Mouse (Mus musculus): ENCODE data around the gene Id3.

Gene Id3

GRCm38 (mm10) chr4:136180408-136181330 is 37.4 kb downstream of the Id3 start:
- Histone ChIP-seq H3K9me3 (ENCODE audit: low read length) (no peaks in the 10 kb centered on the region), H3K4me1 (replicated peaks; ENCODE audit: low read depth, low read length) (peaks cover 68% of the 10 kb centered on the region), H3K4me3 (replicated peaks; ENCODE audit: low read length) (peak overlapping the region; percentile 84), H3K36me3 (ENCODE audit: insufficient read depth, low read length) (peaks cover 50% of the 10 kb centered on the region), H3K27me3 (ENCODE audit: insufficient read depth, low read length) (no peaks in the 10 kb centered on the region)
- TF ChIP-seq CTCF (conservative IDR thresholded peaks at IDR 0.05; ENCODE audit: low read length) (no peak), POU5F1 (IDR thresholded peaks at IDR 0.05; ENCODE audit: borderline replicate concordance, low read length) (no peak), NANOG (IDR thresholded peaks at IDR 0.05; ENCODE audit: borderline replicate concordance, low read length) (no peak)

- H3K4me1 ChIP-seq (replicated peaks; ENCODE audit: low read depth, low read length), result peaks cover 61% of the 10 kb centered on the region
- H3K4me3 ChIP-seq (replicated peaks; ENCODE audit: low read length), result peak overlapping the region; percentile 84
- peak; percentile 16; the same call in 1 of the 2 replicates for TF ChIP-seq CTCF (conservative IDR thresholded peaks at IDR 0.05; ENCODE audit: low read length)
- no peak for TF ChIP-seq POU5F1 (IDR thresholded peaks at IDR 0.05; ENCODE audit: borderline replicate concordance, low read length)
- peaks cover 54% of the 10 kb centered on the region for H3K36me3 ChIP-seq (ENCODE audit: insufficient read depth, low read length)
- H3K9me3 ChIP-seq (ENCODE audit: low read length), result no peaks in the 10 kb centered on the region
- H3K27me3 ChIP-seq (ENCODE audit: insufficient read depth, low read length), result no peaks in the 10 kb centered on the region
Measured at GRCm38 (mm10) chr4:136181367-136181766, 38.1 kb downstream of the Id3 start.

GRCm38 (mm10) chr4:136185375-136185774 is 42.1 kb downstream of the Id3 start:
- peaks cover 82% of the 10 kb centered on the region for H3K36me3 ChIP-seq (ENCODE audit: insufficient read depth, low read length)
- TF ChIP-seq CTCF (conservative IDR thresholded peaks at IDR 0.05; ENCODE audit: low read length), result no peak
- TF ChIP-seq NANOG (IDR thresholded peaks at IDR 0.05; ENCODE audit: borderline replicate concordance, low read length), result no peak
- no peak for TF ChIP-seq POU5F1 (IDR thresholded peaks at IDR 0.05; ENCODE audit: borderline replicate concordance, low read length)

GRCm38 (mm10) chr4:136186315-136186714 is 43.0 kb downstream of the Id3 start:
- no peak for TF ChIP-seq NANOG (IDR thresholded peaks at IDR 0.05; ENCODE audit: borderline replicate concordance, low read length)
- no peak for TF ChIP-seq CTCF (conservative IDR thresholded peaks at IDR 0.05; ENCODE audit: low read length)
- no peak for TF ChIP-seq POU5F1 (IDR thresholded peaks at IDR 0.05; ENCODE audit: borderline replicate concordance, low read length)
- Histone ChIP-seq H3K4me1 (replicated peaks; ENCODE audit: low read depth, low read length) (peaks cover 38% of the 10 kb centered on the region), H3K36me3 (ENCODE audit: insufficient read depth, low read length) (peaks cover 92% of the 10 kb centered on the region), H3K27me3 (ENCODE audit: insufficient read depth, low read length) (no peaks in the 10 kb centered on the region), H3K9me3 (ENCODE audit: low read length) (no peaks in the 10 kb centered on the region), H3K4me3 (replicated peaks; ENCODE audit: low read length) (no peak overlapping the region)

More at GRCm38 (mm10) chr4:136185375-136185774, 42.1 kb downstream of the Id3 start:
- H3K9me3 ChIP-seq (ENCODE audit: low read length), result no peaks in the 10 kb centered on the region
- peaks cover 46% of the 10 kb centered on the region for H3K4me1 ChIP-seq (replicated peaks; ENCODE audit: low read depth, low read length)
- no peaks in the 10 kb centered on the region for H3K27me3 ChIP-seq (ENCODE audit: insufficient read depth, low read length)
- H3K4me3 ChIP-seq (replicated peaks; ENCODE audit: low read length), result no peak overlapping the region

- H3K4me3 ChIP-seq (replicated peaks; ENCODE audit: low read length), result no peak overlapping the region
- TF ChIP-seq CTCF (conservative IDR thresholded peaks at IDR 0.05; ENCODE audit: low read length), result no peak
- no peak for TF ChIP-seq NANOG (IDR thresholded peaks at IDR 0.05; ENCODE audit: borderline replicate concordance, low read length)
- H3K4me1 ChIP-seq (replicated peaks; ENCODE audit: low read depth, low read length), result peaks cover 39% of the 10 kb centered on the region
- H3K36me3 ChIP-seq (ENCODE audit: insufficient read depth, low read length), result peaks cover 97% of the 10 kb centered on the region
- H3K9me3 ChIP-seq (ENCODE audit: low read length), result no peaks in the 10 kb centered on the region
- no peaks in the 10 kb centered on the region for H3K27me3 ChIP-seq (ENCODE audit: insufficient read depth, low read length)
Measured at GRCm38 (mm10) chr4:136186739-136187472, 43.6 kb downstream of the Id3 start.

- TF ChIP-seq NANOG (IDR thresholded peaks at IDR 0.05; ENCODE audit: borderline replicate concordance, low read length), result no peak
- TF ChIP-seq POU5F1 (IDR thresholded peaks at IDR 0.05; ENCODE audit: borderline replicate concordance, low read length), result no peak
- TF ChIP-seq CTCF (conservative IDR thresholded peaks at IDR 0.05; ENCODE audit: low read length), result peak; percentile 40
- no peaks in the 10 kb centered on the region for H3K27me3 ChIP-seq (ENCODE audit: insufficient read depth, low read length)
- H3K4me1 ChIP-seq (replicated peaks; ENCODE audit: low read depth, low read length), result peaks cover 54% of the 10 kb centered on the region
- H3K4me3 ChIP-seq (replicated peaks; ENCODE audit: low read length), result no peak overlapping the region
- no peaks in the 10 kb centered on the region for H3K9me3 ChIP-seq (ENCODE audit: low read length)
- H3K36me3 ChIP-seq (ENCODE audit: insufficient read depth, low read length), result peaks cover 96% of the 10 kb centered on the region
Measured at GRCm38 (mm10) chr4:136188973-136189737, 45.9 kb downstream of the Id3 start.

- H3K4me1 ChIP-seq (replicated peaks; ENCODE audit: low read depth, low read length), result peaks cover 56% of the 10 kb centered on the region
- H3K4me3 ChIP-seq (replicated peaks; ENCODE audit: low read length), result no peak overlapping the region
- TF ChIP-seq CTCF (conservative IDR thresholded peaks at IDR 0.05; ENCODE audit: low read length), result no peak
- TF ChIP-seq POU5F1 (IDR thresholded peaks at IDR 0.05; ENCODE audit: borderline replicate concordance, low read length), result no peak
- H3K36me3 ChIP-seq (ENCODE audit: insufficient read depth, low read length), result peaks cover 95% of the 10 kb centered on the region
- H3K9me3 ChIP-seq (ENCODE audit: low read length), result no peaks in the 10 kb centered on the region
- no peaks in the 10 kb centered on the region for H3K27me3 ChIP-seq (ENCODE audit: insufficient read depth, low read length)
Measured at GRCm38 (mm10) chr4:136189912-136190311, 46.6 kb downstream of the Id3 start.

GRCm38 (mm10) chr4:136193571-136193970 is 50.3 kb downstream of the Id3 start:
- TF ChIP-seq POU5F1 (IDR thresholded peaks at IDR 0.05; ENCODE audit: borderline replicate concordance, low read length), result no peak
- TF ChIP-seq CTCF (conservative IDR thresholded peaks at IDR 0.05; ENCODE audit: low read length), result no peak
- no peak for TF ChIP-seq NANOG (IDR thresholded peaks at IDR 0.05; ENCODE audit: borderline replicate concordance, low read length)
- no peaks in the 10 kb centered on the region for H3K9me3 ChIP-seq (ENCODE audit: low read length)
- peak overlapping the region; percentile 39 for H3K4me3 ChIP-seq (replicated peaks; ENCODE audit: low read length)
- peaks cover 62% of the 10 kb centered on the region for H3K36me3 ChIP-seq (ENCODE audit: insufficient read depth, low read length)
- H3K4me1 ChIP-seq (replicated peaks; ENCODE audit: low read depth, low read length), result peaks cover 79% of the 10 kb centered on the region
- no peaks in the 10 kb centered on the region for H3K27me3 ChIP-seq (ENCODE audit: insufficient read depth, low read length)
